Mouse (Mus musculus): ENCODE measurements around the gene Hoxb13.

The Hoxb13 gene

GRCm38 (mm10) chr11:96193521-96194400 is at the start of gene Hoxb13:
TSS of gene Hoxb13 (plus strand) at chr11:96194316.
- DNase-seq (ENCODE audit: low spot score): no peak

- peak; percentile 10 for DNase-seq (ENCODE audit: low spot score)
These were observed 48.4 kb upstream of the Hoxb13 start for GRCm38 (mm10) chr11:96145622-96146270.

GRCm38 (mm10) chr11:96147471-96147870 is 46.6 kb upstream of the Hoxb13 start:
- no peak for DNase-seq (ENCODE audit: low spot score)

GRCm38 (mm10) chr11:96164769-96165168 is 29.3 kb upstream of the Hoxb13 start:
- no peak for DNase-seq (ENCODE audit: low spot score)

- no peak for DNase-seq (ENCODE audit: low spot score)
These were observed 26.0 kb upstream of the Hoxb13 start for GRCm38 (mm10) chr11:96168125-96168524.

- DNase-seq (ENCODE audit: low spot score): no peak
These were observed 25.1 kb upstream of the Hoxb13 start for GRCm38 (mm10) chr11:96169016-96169415.

GRCm38 (mm10) chr11:96170711-96171379 is 23.3 kb upstream of the Hoxb13 start:
- DNase-seq (ENCODE audit: low spot score): no peak

GRCm38 (mm10) chr11:96171601-96172000 is 22.5 kb upstream of the Hoxb13 start:
- no peak for DNase-seq (ENCODE audit: low spot score)

GRCm38 (mm10) chr11:96172511-96173287 is 21.4 kb upstream of the Hoxb13 start:
- no peak for DNase-seq (ENCODE audit: low spot score)

- DNase-seq (ENCODE audit: low spot score): no peak
These were observed 20.8 kb upstream of the Hoxb13 start for GRCm38 (mm10) chr11:96173288-96173840.

- no peak for DNase-seq (ENCODE audit: low spot score)
These were observed 19.2 kb upstream of the Hoxb13 start for GRCm38 (mm10) chr11:96174881-96175280.

GRCm38 (mm10) chr11:96175511-96175910 is 18.6 kb upstream of the Hoxb13 start:
- no peak for DNase-seq (ENCODE audit: low spot score)

GRCm38 (mm10) chr11:96175951-96176530 is 18.1 kb upstream of the Hoxb13 start:
- no peak for DNase-seq (ENCODE audit: low spot score)

GRCm38 (mm10) chr11:96176841-96177240 is 17.3 kb upstream of the Hoxb13 start:
- DNase-seq (ENCODE audit: low spot score): no peak

GRCm38 (mm10) chr11:96177546-96178174 is 16.5 kb upstream of the Hoxb13 start:
- no peak for DNase-seq (ENCODE audit: low spot score)

GRCm38 (mm10) chr11:96178356-96178755 is 15.8 kb upstream of the Hoxb13 start:
- no peak for DNase-seq (ENCODE audit: low spot score)

GRCm38 (mm10) chr11:96178911-96179503 is 15.1 kb upstream of the Hoxb13 start:
- DNase-seq (ENCODE audit: low spot score): no peak

GRCm38 (mm10) chr11:96181061-96181460 is 13.1 kb upstream of the Hoxb13 start:
- DNase-seq (ENCODE audit: low spot score): no peak

- DNase-seq (ENCODE audit: low spot score): no peak
These were observed 9.9 kb upstream of the Hoxb13 start for GRCm38 (mm10) chr11:96184233-96184632.

- no peak for DNase-seq (ENCODE audit: low spot score)
These were observed 6.8 kb upstream of the Hoxb13 start for GRCm38 (mm10) chr11:96187321-96187720.
